Mouse (Mus musculus) MEL (cell line): ENCODE data around the gene Uri1.

Experiments used
- BHLHE40 ChIP-seq: IDR thresholded peaks from 2 replicates; pipeline ENCODE4 v1.6.1; 2012; ENCODE audit warnings: low read depth, mild to moderate bottlenecking, inconsistent platforms, low read length, improper control_type of control experiment, borderline replicate concordance
- CTCF ChIP-seq, 3 experiments: IDR thresholded peaks in 2 of 3; conservative IDR thresholded peaks in 1 of 3; 2 replicates each; pipeline ENCODE4 v1.5.1; 2011 to 2012; ENCODE audit warnings: low read length in 3 of 3, low read depth in 2 of 3, mild to moderate bottlenecking in 2 of 3, improper control_type of control experiment in 1 of 3, inconsistent platforms in 1 of 3, mixed read lengths in 1 of 3, moderate library complexity in 1 of 3; ENCODE audit not compliant: control insufficient read depth in 1 of 3, insufficient read depth in 1 of 3, poor library complexity in 1 of 3, severe bottlenecking in 1 of 3
- EP300 ChIP-seq, 2 experiments: IDR thresholded peaks; 2 replicates each; pipeline ENCODE4 v1.6.1; 2011; ENCODE audit warnings: improper control_type of control experiment in 2 of 2, low read length in 2 of 2, low read depth in 1 of 2, mild to moderate bottlenecking in 1 of 2
- ETS1 ChIP-seq: IDR thresholded peaks from 2 replicates; pipeline ENCODE4 v1.6.1; 2012; ENCODE audit warnings: low read depth, mild to moderate bottlenecking, inconsistent platforms, low read length, improper control_type of control experiment, moderate library complexity
- POLR2A ChIP-seq, 2 experiments: IDR thresholded peaks; 2 replicates each; pipeline ENCODE4 v1.6.1; 2011 to 2012; ENCODE audit warnings: low read length in 2 of 2, mild to moderate bottlenecking in 2 of 2, control low read depth in 1 of 2, improper control_type of control experiment in 1 of 2, low read depth in 1 of 2, moderate library complexity in 1 of 2; ENCODE audit not compliant: control insufficient read depth in 1 of 2, insufficient read depth in 1 of 2, poor library complexity in 1 of 2
- TAL1 ChIP-seq: IDR thresholded peaks from 2 replicates; pipeline ENCODE4 v1.6.1; 2012; ENCODE audit warnings: mild to moderate bottlenecking, inconsistent platforms, low read length, moderate library complexity, mixed read lengths
- ZMIZ1 ChIP-seq: IDR thresholded peaks from 2 replicates; pipeline ENCODE4 v1.6.1; 2012; ENCODE audit warnings: low read depth, mild to moderate bottlenecking, inconsistent platforms, low read length, improper control_type of control experiment, moderate library complexity

DNA sequence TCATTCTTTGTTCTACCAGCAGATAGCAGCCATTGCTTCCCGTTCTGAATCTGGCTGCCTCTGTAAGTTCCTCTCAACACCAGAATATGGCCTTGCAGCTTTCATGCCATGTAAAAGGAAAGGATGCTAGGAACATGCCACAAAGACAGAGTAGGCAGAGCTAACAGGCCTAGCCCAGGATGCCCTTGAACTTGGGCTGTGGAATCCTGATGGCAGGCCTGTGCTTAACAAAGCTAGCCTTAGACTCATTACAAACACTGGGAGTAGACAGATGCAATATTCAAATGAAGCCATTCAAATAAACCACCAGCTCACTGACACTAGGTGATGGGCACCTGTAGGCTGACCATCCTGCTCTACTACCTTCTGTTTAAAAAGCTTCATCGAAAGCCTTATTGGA, 30.5 kb downstream of the Uri1 start:
- no peak for TF ChIP-seq CTCF (IDR thresholded peaks at IDR 0.05 in 2 of 3, conservative IDR thresholded peaks at IDR 0.05 in 1 of 3; ENCODE audit: control insufficient read depth in 1 of 3, insufficient read depth in 1 of 3, low read depth in 2 of 3, low read length in 3 of 3, poor library complexity in 1 of 3, severe bottlenecking in 1 of 3)
- no peak for TF ChIP-seq ETS1
- no peak for TF ChIP-seq POLR2A (IDR thresholded peaks at IDR 0.05; ENCODE audit: control insufficient read depth in 1 of 2, insufficient read depth in 1 of 2, low read depth in 1 of 2, low read length in 2 of 2, poor library complexity in 1 of 2)
- TF ChIP-seq ZMIZ1 = no peak
- TF ChIP-seq TAL1 = no peak
- no peak for TF ChIP-seq EP300 (IDR thresholded peaks at IDR 0.05; ENCODE audit: low read depth in 1 of 2, low read length in 2 of 2)
- TF ChIP-seq BHLHE40 = no peak
